Comparison of ENCODE assay signal across 23 mouse cellular contexts in genomic region chr17:48372987-48373386, GRCm38 (mm10). TPM values are rescaled to one million over a fixed set of nuclear protein-coding genes. Genes with fewer than 3 reads are reported as not detected.
DNase-seq lines count a peak whose midpoint lies in the region; ATAC-seq and TF ChIP-seq lines count a peak whose summit lies in the region.
"Had no signal": no experiment of that assay in that cellular context is flagged by ENCODE, and none has a peak within 500 bp of the region (broad histone marks: within the 10 kb centered on the region; RNA-seq: fewer than 3 reads in every experiment).

No protein-coding gene starts in this region.

- no peak for TF ChIP-seq CTCF in forebrain, postnatal 0 days (IDR thresholded peaks at IDR 0.05; ENCODE audit: low read depth)

- peak; percentile 13 for DNase-seq in forebrain, postnatal 0 days
- DNase-seq in right cerebral cortex, adult 2 months (ENCODE audit: low spot score in 2 of 2) = peak; percentile 50 to 57
- no peak for DNase-seq in right cerebral cortex, postnatal 4 days
- peak; percentile 38 to 84 for DNase-seq in left cerebral cortex, postnatal 25 days (ENCODE audit: low spot score in 2 of 2)
- no peak for DNase-seq in kidney, adult 9 months
- DNase-seq in layer of hippocampus, postnatal 25 days (ENCODE audit: extremely low spot score in 1 of 2, low spot score in 1 of 2) = no peak
- DNase-seq in urinary bladder, postnatal 4 days (ENCODE audit: low spot score in 2 of 2) = no peak
- DNase-seq: cerebellum, adult 8-10 months; thymus, postnatal 14 days had no signal

- H3K4me1 ChIP-seq in forebrain, postnatal 0 days (ENCODE audit: insufficient read depth) = no peaks in the 10 kb centered on the region
- H3K4me1 ChIP-seq in forebrain, embryonic 16.5 days (replicated peaks; ENCODE audit: control insufficient read depth, insufficient read depth, low read length) = no peaks in the 10 kb centered on the region
- H3K4me1 ChIP-seq: forebrain, embryonic 12.5 days; heart, embryonic 13.5 days; hindbrain, embryonic 15.5 days; limb, embryonic 15.5 days; midbrain, embryonic 12.5 days; neural tube, embryonic 12.5 days had no signal

- H3K4me2 ChIP-seq in forebrain, postnatal 0 days (ENCODE audit: low read depth) = no peak overlapping the region
- H3K4me2 ChIP-seq in forebrain, embryonic 16.5 days (ENCODE audit: low read length) = no peak overlapping the region
- H3K4me2 ChIP-seq: forebrain, embryonic 12.5 days; heart, embryonic 13.5 days; hindbrain, embryonic 15.5 days; limb, embryonic 15.5 days; midbrain, embryonic 12.5 days; neural tube, embryonic 12.5 days had no signal

- H3K9me3 ChIP-seq in forebrain, postnatal 0 days (ENCODE audit: low read length) = no peaks in the 10 kb centered on the region
- no peaks in the 10 kb centered on the region for H3K9me3 ChIP-seq in forebrain, embryonic 16.5 days (ENCODE audit: control insufficient read depth, low read length)
- H3K9me3 ChIP-seq: G1E; heart, embryonic 13.5 days; hindbrain, embryonic 15.5 days; limb, embryonic 15.5 days; neural tube, embryonic 12.5 days had no signal

- H3K9ac ChIP-seq in forebrain, postnatal 0 days = no peak overlapping the region
- no peak overlapping the region for H3K9ac ChIP-seq in forebrain, embryonic 16.5 days (replicated peaks; ENCODE audit: low read depth, low read length)
- H3K9ac ChIP-seq: forebrain, embryonic 12.5 days; heart, embryonic 13.5 days; hindbrain, embryonic 15.5 days; limb, embryonic 15.5 days; midbrain, embryonic 12.5 days; neural tube, embryonic 12.5 days had no signal

- H3K27me3 ChIP-seq in forebrain, postnatal 0 days (ENCODE audit: insufficient read depth, low read length) = no peaks in the 10 kb centered on the region
- H3K27me3 ChIP-seq in forebrain, embryonic 16.5 days (replicated peaks; ENCODE audit: control insufficient read depth, insufficient read depth, low read length) = no peaks in the 10 kb centered on the region
- H3K27me3 ChIP-seq: forebrain, embryonic 12.5 days; heart, embryonic 13.5 days; hindbrain, embryonic 15.5 days; limb, embryonic 15.5 days; midbrain, embryonic 12.5 days; neural tube, embryonic 12.5 days had no signal

- intact Hi-C loops in left cerebral cortex, postnatal 25 days (cut with DNase I) = loop anchor here (1.0 kb wide), 2 partner anchors 19 to 36 kb away; partner anchors contain the start of gene Nfya

- H3K27ac ChIP-seq in forebrain, postnatal 0 days (ENCODE audit: low read depth, low read length) = no peak overlapping the region
- H3K27ac ChIP-seq in forebrain, embryonic 16.5 days (ENCODE audit: low read length) = no peak overlapping the region
- H3K27ac ChIP-seq: forebrain, embryonic 12.5 days; heart, embryonic 13.5 days; hindbrain, embryonic 15.5 days; limb, embryonic 15.5 days; midbrain, embryonic 12.5 days; neural tube, embryonic 12.5 days had no signal

- peak; percentile 54 for ATAC-seq in forebrain, postnatal 0 days
- ATAC-seq in forebrain, embryonic 16.5 days = no peak
- ATAC-seq: CD4-positive, CD25-positive, alpha-beta regulatory T cell, adult 4 months; intestine, embryonic 16.5 days; lung, postnatal 0 days had no signal

- no peak overlapping the region for H3K4me3 ChIP-seq in forebrain, postnatal 0 days (ENCODE audit: low read depth, low read length)
- no peak overlapping the region for H3K4me3 ChIP-seq in forebrain, embryonic 16.5 days (replicated peaks; ENCODE audit: low read length)
- H3K4me3 ChIP-seq: forebrain, embryonic 12.5 days; heart, embryonic 13.5 days; hindbrain, embryonic 15.5 days; limb, embryonic 15.5 days; midbrain, embryonic 12.5 days; neural tube, embryonic 12.5 days had no signal

- H3K36me3 ChIP-seq in forebrain, postnatal 0 days (ENCODE audit: insufficient read depth) = no peaks in the 10 kb centered on the region
- no peaks in the 10 kb centered on the region for H3K36me3 ChIP-seq in forebrain, embryonic 16.5 days (ENCODE audit: control insufficient read depth, insufficient read depth)
- H3K36me3 ChIP-seq: forebrain, embryonic 12.5 days; G1E; heart, embryonic 13.5 days; hindbrain, embryonic 15.5 days; limb, embryonic 15.5 days; midbrain, embryonic 12.5 days; neural tube, embryonic 12.5 days had no signal

- WGBS in forebrain, postnatal 0 days = 78% methylated on average over 8 of the region's 8 CpGs
- WGBS in forebrain, embryonic 16.5 days = 86% methylated on average over 8 of the region's 8 CpGs

RNA-seq across cellular contexts. Expression of gene Treml1, which starts 13.3 kb away (rescaled TPM):
- total RNA-seq in forebrain, postnatal 0 days (2014; rRNA removed) = 0.23 TPM in 1 of 2 replicates, not detected in the other
- polyA plus RNA-seq in forebrain, postnatal 0 days (2015; fragmentation: Nextera tagmentation; extraction: Ambion mirVana) = 0.11 TPM in 1 of 2 replicates, not detected in the other
- polyA plus RNA-seq in forebrain, embryonic 16.5 days (2015; fragmentation: Nextera tagmentation; extraction: Ambion mirVana) = 0.18 and 0.51 TPM in 2 replicates
- not detected for total RNA-seq in left cerebral cortex, postnatal 25 days (2021)
- total RNA-seq in layer of hippocampus, postnatal 25 days (2021) = not detected
- total RNA-seq: gastrocnemius, adult 8-10 months had no signal
- polyA plus RNA-seq: CD4-positive, CD25-positive, alpha-beta regulatory T cell, adult 4 months; large intestine, adult 2 months had no signal

RNA-seq across cellular contexts. Expression of gene Trem2, which starts 26.8 kb away (rescaled TPM):
- 5.4 and 9.8 TPM in 2 replicates for total RNA-seq in forebrain, postnatal 0 days (2014; rRNA removed)
- polyA plus RNA-seq in forebrain, postnatal 0 days (2015; fragmentation: Nextera tagmentation; extraction: Ambion mirVana) = 8.0 and 9.3 TPM in 2 replicates
- 2.9 and 3.4 TPM in 2 replicates for polyA plus RNA-seq in forebrain, embryonic 16.5 days (2015; fragmentation: Nextera tagmentation; extraction: Ambion mirVana)
- 10 to 100 TPM in 1 of 2 experiments, 1 to 10 TPM in 1; 8.1 to 13.8 TPM for total RNA-seq in left cerebral cortex, postnatal 25 days (2021)
- 10 to 100 TPM; 10.5 to 13.0 TPM for total RNA-seq in layer of hippocampus, postnatal 25 days (2021)
- polyA plus RNA-seq: CD4-positive, CD25-positive, alpha-beta regulatory T cell, adult 4 months had no signal

RNA-seq across cellular contexts. Expression of gene Nfya, which starts 36.7 kb away (rescaled TPM):
- total RNA-seq in forebrain, postnatal 0 days (2014; rRNA removed) = 25.2 and 35.0 TPM in 2 replicates
- polyA plus RNA-seq in forebrain, postnatal 0 days (2015; fragmentation: Nextera tagmentation; extraction: Ambion mirVana) = 6.3 and 6.6 TPM in 2 replicates
- polyA plus RNA-seq in forebrain, embryonic 16.5 days (2015; fragmentation: Nextera tagmentation; extraction: Ambion mirVana) = 19.7 and 21.8 TPM in 2 replicates
- total RNA-seq in left cerebral cortex, postnatal 25 days (2021) = 10 to 100 TPM; 27.5 to 31.8 TPM
- 10 to 100 TPM; 26.7 to 27.1 TPM for total RNA-seq in layer of hippocampus, postnatal 25 days (2021)

RNA-seq across cellular contexts. Expression of gene Oard1, which starts 36.8 kb away (rescaled TPM):
- 18.7 and 21.0 TPM in 2 replicates for total RNA-seq in forebrain, postnatal 0 days (2014; rRNA removed)
- polyA plus RNA-seq in forebrain, postnatal 0 days (2015; fragmentation: Nextera tagmentation; extraction: Ambion mirVana) = 36.0 and 40.0 TPM in 2 replicates
- polyA plus RNA-seq in forebrain, embryonic 16.5 days (2015; fragmentation: Nextera tagmentation; extraction: Ambion mirVana) = 49.1 and 54.5 TPM in 2 replicates
- total RNA-seq in left cerebral cortex, postnatal 25 days (2021) = 1 to 10 TPM; 7.8 to 9.5 TPM
- total RNA-seq in layer of hippocampus, postnatal 25 days (2021) = 10 to 100 TPM; 10.5 to 13.7 TPM

RNA-seq across cellular contexts. Expression of gene B430306N03Rik, which starts 57.0 kb away (rescaled TPM):
- total RNA-seq in forebrain, postnatal 0 days (2014; rRNA removed) = 0.08 and 0.19 TPM in 2 replicates
- polyA plus RNA-seq in forebrain, postnatal 0 days (2015; fragmentation: Nextera tagmentation; extraction: Ambion mirVana) = 0.21 TPM in 1 of 2 replicates, not detected in the other
- not detected in 2 replicates for polyA plus RNA-seq in forebrain, embryonic 16.5 days (2015; fragmentation: Nextera tagmentation; extraction: Ambion mirVana)
- total RNA-seq in left cerebral cortex, postnatal 25 days (2021) = under 1 TPM; 0.07 to 0.11 TPM
- under 1 TPM in 1 of 2 experiments, not detected in 1; 0.12 TPM for total RNA-seq in layer of hippocampus, postnatal 25 days (2021)
- total RNA-seq: gastrocnemius, adult 8-10 months had no signal
- polyA plus RNA-seq: embryonic facial prominence, embryonic 11.5 days; forebrain, embryonic 12.5 days; neural tube, embryonic 12.5 days had no signal

Comparison
In these comparisons a context has a peak if more than half of its experiments do, and no peak if none do; other contexts are left out.
1. DNase-seq: peak in forebrain, postnatal 0 days (single experiment), right cerebral cortex, adult 2 months (2 of 2) and left cerebral cortex, postnatal 25 days (2 of 2); none in right cerebral cortex, postnatal 4 days (single experiment), kidney, adult 9 months (single experiment), layer of hippocampus, postnatal 25 days (0 of 2) and urinary bladder, postnatal 4 days (0 of 2).